Mouse (Mus musculus) thymus, adult 2 months (tissue): Measurements from ENCODE around the gene Crb1.
"Not testable (repeated sequence)": the region's sequence is repeated elsewhere in the genome, so short reads cannot be mapped to it uniquely, and the experiment has no call there.

Source experiments
- CTCF ChIP-seq: fragments of 200-500 bp; IDR thresholded peaks from 2 replicates; pipeline ENCODE4 v1.5.1; 2012; ENCODE audit warnings: mild to moderate bottlenecking, control low read depth, low read length, moderate library complexity, borderline replicate concordance; ENCODE audit not compliant: control insufficient read depth, poor library complexity, insufficient read depth; ENCODE audit errors: extremely low read depth
- POLR2A ChIP-seq: fragments of 200-500 bp; IDR thresholded peaks from 2 replicates; pipeline ENCODE4 v1.6.1; 2012; ENCODE audit warnings: mild to moderate bottlenecking, low read length, control low read depth, moderate library complexity; ENCODE audit not compliant: control insufficient read depth, poor library complexity, insufficient read depth; ENCODE audit errors: extremely low read depth

GRCm38 (mm10) chr1:139302519-139302918 is 74.4 kb downstream of the Crb1 start:
- TF ChIP-seq CTCF, POLR2A: not testable (repeated sequence)
